Mouse (Mus musculus) forelimb bud, embryonic 11.5 days (tissue): ENCODE data around the gene Mrpl23.

ENCODE experiments used
- DNase-seq: peaks from one replicate; pipeline ENCODE4 v3.0.0-alpha.2; 2012; ENCODE audit warnings: low read depth, low spot score

The Mrpl23 gene

DNA sequence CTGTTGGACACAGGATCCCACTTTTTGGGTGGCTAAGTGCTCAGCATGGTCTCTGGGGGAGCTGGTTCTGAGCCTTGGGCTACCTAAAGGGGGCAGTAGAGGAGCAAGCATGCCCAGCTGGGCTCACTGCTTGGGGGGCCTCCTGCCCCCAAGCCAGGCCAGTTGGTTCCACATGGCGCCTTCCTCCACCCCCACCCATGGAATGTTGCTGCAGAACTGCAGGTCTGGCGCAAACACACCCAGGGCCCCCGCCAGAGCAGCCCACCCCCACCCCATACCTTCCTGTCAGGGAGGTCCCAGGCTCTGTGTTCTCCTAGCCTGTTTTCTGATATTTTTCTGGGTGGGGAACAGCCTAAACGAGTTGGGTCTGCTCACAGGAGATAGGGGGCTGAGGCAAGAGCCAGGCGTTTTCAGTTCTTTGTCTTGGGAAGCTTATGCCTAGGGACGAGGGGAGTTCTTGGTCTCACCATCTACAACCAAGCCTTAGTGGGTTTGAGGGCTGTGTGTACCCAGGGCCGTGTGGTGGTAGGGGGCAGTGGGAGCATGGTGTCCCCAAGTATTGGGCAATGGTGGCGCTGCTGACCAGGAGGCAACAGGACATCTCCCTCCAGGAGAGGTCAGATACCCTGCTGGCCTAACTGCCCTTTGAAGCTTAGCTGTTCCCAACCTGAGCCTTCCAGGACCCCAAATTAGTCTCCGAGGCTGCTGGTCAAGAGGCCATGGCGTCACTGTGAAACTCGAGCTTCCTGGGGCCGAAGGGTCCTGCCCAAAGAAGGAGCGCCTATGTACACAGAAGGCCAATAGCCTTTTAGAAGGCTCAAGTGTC is 20.3 kb downstream of the Mrpl23 start:
- peak; percentile 89 for DNase-seq

- no peak for DNase-seq
Measured at GRCm38 (mm10) chr7:142553417-142554335, 21.2 kb downstream of the Mrpl23 start.

DNA sequence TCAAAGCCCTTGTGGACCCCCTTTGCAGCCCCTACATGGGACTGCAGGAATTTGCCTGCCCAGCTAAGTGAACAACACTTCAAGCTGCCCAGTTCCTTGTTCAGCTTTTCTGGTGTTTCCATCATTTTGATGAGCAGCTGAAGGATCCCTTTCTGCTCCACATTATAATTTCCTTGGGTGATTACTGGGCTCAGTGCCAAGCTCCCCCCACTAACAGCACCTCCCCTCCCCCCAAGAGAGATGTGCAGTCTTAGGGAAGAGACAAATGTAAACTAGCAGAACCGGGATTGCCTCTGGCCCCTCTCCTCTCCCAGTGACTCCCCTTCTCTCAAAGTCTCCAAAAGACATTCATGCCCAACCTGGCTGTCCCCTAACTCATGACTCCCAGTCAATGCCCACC is 22.1 kb downstream of the Mrpl23 start:
- DNase-seq: no peak

DNA sequence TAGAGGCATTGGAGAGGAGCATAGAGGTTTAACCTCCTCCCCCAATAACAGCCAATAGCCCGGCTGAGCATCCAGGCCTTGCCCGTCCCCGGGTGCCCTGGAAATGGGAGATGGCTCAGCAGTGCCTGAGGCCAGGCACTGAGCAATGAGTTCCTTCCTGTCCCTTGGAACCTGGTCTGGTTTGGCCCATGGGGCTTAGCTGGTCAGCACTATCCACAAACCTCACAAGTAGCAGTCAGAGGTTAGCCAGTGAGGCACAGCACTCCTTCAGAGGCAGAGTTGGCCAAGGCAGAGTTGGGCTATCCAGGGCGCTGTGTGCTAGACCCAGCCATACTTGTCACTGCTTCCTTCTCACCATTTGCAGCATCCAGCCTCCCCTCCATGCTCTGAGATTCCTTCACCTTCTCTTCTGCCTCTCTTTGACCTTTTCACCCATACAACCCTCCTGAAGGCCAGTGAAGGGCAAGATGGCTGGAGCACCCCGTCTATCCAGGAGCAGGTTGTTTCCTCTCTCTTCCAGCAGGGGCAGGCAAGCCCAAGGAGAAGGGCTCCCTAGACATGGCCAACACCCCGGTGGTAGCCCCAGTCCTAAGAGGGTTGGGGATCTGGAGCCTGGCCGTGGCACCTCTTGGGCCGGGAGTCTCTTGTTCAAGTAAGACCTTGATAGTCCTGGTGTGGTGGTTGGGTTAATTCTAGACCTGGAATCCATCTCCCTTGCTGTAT is 23.0 kb downstream of the Mrpl23 start:
- DNase-seq: no peak

- DNase-seq: no peak
Measured at GRCm38 (mm10) chr7:142556089-142556476, 23.6 kb downstream of the Mrpl23 start.

GRCm38 (mm10) chr7:142557696-142558095 is 25.2 kb downstream of the Mrpl23 start:
- no peak for DNase-seq

- DNase-seq: no peak
Measured at GRCm38 (mm10) chr7:142558511-142559146, 26.1 kb downstream of the Mrpl23 start.

DNA sequence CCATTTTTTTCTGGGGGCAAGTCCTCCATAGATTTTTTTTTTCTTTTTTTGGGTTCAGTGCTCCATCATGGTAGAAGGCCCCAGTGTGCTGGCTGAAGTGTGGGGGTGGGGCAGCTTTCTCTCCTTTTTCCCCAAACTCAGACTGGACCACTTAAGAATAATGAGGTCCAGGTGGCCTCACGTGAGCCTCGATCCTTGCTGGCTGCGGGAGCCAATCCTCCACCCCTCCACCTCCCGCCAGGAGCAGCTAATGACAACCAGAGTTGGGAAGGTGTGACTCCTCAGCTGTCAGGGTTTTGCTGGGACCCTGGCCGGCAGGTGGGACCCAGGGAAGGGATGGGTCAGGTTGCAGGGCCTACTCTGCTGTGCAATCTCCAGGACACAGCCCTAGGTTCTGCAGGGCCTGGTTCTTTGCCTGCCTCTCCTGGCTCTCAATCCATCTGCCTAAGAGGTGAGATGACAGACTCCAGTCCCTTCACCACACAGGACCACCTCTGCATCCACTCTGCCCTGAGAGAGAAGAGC is 27.2 kb downstream of the Mrpl23 start:
- peak; percentile 97 for DNase-seq

DNA sequence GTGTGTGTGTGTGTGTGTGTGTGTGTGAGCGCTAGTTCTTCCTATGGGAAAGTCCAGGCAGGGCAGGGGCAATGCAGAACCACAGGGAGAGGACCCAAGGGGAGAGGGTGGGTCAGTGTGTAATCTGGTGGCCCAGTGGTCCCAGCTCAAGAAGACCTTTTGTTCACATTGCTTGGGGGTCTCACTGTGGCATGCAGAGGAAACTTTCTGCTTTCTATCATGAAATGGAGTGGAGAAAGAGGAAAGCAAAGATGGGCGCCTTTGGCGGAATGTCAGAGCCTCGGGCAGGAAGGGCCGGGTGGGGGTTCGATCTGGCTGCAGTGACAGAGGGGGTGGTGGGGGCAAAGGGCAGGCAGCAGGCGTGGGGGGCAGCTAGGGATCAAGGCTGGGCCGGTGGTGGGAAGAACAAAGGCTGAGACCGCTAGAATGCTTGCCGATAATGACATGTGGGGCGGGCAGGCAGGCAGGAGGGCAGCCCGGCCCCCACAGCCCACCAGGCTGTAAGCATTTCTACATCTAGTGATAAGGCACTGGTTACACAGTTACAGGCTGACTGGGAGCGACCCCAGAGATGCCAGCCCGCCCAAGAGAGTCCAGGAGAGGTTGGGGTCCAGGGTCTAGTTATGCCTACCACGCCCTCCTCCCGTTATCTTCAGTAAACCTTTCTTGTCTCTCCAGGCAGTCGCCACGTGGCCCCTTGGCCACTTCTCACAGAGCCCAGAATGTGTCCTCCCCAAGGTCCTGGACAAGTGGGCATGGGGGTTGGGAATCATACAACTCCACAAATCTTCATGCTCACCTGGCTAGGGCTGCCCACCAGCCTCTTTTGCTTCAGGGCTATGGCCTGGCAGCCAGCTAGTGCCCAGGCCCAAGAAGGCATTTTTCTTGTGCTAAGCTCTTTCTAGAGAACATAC is 28.7 kb downstream of the Mrpl23 start:
- DNase-seq: no peak

DNA sequence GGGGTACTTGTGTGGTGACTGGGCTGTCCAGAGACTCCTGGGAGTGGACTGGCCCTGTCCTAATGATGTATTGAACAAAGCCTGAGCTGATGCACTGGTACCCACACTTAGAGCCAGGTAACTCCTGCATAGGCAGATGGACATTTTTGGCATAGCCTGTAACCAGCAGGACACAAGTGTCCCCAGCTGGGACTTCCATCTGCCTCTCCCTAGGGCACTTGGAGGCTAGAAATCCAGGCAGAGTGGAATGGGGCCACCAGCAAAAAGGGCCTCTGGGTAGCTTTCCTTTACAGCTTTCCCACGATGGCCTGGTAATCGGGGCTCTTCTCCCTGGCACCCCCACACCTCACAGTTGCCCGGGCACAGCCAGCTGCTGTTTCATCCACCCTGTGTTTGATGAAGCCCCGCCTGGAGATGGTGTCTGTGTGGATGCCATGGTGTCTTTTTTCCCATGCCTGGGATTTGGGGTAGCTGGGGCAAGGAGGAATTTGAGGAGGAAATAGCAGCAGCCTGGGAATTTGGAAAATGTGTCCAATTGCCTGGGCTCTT is 29.4 kb downstream of the Mrpl23 start:
- DNase-seq: no peak

- DNase-seq: no peak
Measured at GRCm38 (mm10) chr7:142563168-142563567, 30.7 kb downstream of the Mrpl23 start.

DNA sequence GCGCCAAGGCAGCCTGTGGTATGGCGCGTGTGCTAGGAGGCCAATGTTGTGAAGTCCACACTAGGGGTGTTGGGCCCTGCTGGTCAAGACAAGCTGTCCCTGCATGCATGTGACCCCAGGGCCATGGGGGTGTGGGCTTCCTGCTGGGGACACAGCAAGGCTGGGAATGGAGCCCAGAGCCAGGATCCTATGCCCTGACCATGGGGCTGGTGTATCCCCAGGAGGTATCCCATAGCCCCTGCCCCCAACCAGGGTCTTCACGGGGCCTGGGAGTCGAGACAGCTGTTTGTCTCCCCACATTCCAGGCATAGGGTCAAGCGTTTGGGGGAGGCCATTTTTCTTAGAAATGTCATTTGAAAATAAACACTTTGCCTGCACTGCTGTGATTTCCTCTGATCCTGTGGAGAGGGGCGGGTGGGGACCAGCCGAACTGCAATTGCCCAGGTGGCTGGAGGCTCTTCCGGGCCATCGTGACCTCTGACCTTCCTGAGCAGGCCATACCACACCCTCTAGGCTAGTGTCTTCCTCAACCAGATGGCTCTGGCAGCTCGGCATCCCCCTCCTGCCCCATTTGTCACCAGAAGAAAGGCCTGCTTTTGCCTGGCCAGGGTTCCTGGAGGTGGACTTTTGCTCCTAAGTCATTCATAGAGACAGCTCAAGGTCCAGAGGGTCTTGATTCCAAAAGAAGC is 32.6 kb downstream of the Mrpl23 start:
- no peak for DNase-seq

DNA sequence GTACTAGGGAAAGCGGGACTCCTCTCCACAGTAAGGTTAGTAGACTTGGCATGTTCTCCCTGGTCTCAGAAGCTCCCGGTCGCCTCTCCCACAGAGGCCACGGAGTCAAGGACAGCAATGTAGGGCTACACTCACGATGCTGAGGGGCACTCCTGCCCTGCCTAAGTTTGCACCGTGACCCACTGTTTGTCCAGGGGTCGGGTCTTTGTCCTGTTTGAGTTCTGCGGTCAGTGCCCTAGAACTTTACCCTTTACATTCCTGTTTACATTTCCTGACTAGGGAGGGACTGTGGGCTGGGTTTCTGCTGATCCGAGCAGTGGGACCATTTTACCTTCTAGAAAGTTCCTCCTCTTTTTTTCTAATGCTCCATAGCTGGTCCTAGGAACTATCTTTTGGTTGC is 34.0 kb downstream of the Mrpl23 start:
- no peak for DNase-seq

DNA sequence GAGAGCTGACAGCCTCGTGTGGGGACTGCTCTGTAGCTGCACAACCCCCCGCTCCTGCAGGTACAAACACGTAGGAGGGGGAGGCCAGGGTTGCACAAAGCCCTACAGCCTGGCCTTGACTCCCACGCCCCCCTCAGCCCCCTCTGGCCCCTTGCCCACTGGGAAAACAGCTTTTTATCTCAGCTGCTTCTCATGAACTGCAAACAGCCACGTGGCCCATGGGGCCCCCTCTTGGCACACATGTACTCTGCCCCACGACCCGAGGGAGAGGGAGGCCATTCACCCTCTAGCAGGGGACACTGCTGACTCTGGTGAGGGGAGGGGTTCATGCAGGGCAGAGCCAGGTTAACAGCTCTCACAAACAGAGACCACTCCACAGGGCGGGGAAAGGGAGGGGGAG is 36.5 kb downstream of the Mrpl23 start:
- no peak for DNase-seq

DNA sequence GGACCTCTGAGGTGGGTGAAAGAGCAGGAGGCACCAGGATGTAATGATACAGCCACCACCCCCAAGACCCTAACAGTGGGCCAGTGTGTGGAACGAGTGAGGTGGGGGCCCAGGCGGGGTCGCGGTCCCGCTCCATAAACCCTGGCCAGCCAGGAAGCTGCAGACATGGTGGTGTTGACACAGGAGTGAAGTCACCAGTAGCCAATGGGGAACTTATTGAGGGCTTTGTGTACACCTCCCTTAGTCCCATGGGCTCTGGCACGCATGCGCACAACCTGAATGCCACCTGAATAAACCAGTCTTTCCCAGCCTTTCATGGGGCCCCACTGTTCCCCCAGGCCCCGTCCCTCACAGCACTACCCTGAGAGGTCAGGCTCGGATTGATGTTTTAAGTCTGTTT is 38.1 kb downstream of the Mrpl23 start:
- DNase-seq: no peak

DNA sequence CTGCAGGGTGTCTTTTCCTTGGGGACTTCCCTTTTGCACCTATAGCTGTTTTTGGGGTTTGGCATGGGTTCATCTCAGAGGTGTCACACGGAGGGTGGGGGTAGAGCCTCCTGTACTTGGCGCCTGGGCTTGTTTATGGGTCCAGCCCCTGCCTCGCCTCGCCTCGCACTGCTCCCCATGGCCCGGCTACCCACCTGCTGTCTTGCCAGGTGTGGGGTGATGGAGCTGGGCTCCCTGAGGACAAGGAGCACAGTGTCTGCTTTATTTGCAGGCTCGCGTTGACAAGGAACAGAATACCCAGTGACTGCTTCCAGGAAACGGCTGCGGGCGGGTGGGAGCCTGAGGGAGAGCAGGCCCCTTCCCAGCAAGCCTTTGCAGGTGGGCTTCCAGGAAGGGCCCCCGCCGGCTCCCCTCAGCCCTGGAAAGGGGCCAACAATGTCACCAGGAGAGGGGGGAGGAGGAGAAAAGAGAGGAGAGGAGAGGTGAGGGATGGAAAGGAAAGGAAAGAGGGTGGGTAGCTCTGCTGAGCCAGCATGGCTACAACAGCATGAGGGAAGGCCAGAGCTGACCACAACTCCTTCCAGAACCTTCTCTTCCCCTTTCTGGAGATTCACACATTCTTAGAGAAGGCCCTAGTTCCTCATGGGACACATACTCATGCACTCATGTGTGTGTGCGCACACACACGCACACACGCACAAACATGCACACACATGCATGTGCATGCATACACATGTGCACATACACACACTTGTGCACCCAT is 39.2 kb downstream of the Mrpl23 start:
- DNase-seq: peak; percentile 69

DNA sequence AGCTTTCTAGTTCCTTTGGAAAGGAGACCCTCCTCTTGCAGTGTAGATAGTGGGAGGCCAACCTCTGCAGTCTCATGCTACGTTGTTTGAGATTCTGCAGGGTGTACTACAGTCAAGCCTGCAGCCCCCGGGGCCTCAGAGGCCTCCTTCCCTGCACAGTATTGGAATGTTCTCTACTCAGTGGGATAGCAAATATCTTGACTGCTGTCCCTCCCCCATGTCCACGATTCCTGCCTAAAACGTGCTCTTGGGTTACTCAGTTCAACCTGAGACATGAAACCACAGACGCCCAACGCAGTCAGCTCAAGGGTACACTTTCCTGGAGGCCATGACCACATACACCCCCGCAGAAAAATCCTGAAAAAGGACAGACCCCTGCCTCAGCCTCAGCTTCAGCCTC is 39.9 kb downstream of the Mrpl23 start:
- no peak for DNase-seq

DNA sequence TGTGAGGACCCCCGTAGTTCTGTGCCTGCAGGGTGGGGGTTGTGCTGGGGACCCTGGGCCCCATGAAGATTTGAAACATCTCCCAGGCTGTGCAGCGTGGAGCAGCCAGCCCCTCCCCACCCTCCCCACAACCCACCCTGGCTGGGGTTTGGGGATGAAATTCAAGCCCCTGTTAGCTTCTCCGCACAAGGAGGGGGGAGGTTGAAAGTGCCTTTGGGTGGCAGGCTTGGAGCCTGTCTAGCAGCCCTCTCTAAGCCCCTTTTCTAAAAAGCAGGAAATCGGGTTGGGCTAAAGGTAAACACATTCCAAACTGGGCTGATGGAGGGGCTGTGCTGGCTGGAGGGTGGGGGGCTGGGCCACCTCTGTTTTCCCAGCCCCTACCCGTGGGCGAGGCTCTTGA is 40.5 kb downstream of the Mrpl23 start:
- DNase-seq: no peak
